Mouse (Mus musculus) monocyte, adult 59 days (primary cell): ENCODE measurements around the gene Zfp451. TPM values are rescaled to one million over a fixed set of nuclear protein-coding genes. Genes with fewer than 3 reads are reported as not detected.

Source experiments
- total RNA-seq, 2 experiments: library from RNA; stranded (reverse); gene quantifications; one replicate each; pipeline ENCODE4 v1.2.4; 2023

The Zfp451 gene
- total RNA-seq: 10 to 100 TPM; 33.2 to 33.4 TPM

DNA sequence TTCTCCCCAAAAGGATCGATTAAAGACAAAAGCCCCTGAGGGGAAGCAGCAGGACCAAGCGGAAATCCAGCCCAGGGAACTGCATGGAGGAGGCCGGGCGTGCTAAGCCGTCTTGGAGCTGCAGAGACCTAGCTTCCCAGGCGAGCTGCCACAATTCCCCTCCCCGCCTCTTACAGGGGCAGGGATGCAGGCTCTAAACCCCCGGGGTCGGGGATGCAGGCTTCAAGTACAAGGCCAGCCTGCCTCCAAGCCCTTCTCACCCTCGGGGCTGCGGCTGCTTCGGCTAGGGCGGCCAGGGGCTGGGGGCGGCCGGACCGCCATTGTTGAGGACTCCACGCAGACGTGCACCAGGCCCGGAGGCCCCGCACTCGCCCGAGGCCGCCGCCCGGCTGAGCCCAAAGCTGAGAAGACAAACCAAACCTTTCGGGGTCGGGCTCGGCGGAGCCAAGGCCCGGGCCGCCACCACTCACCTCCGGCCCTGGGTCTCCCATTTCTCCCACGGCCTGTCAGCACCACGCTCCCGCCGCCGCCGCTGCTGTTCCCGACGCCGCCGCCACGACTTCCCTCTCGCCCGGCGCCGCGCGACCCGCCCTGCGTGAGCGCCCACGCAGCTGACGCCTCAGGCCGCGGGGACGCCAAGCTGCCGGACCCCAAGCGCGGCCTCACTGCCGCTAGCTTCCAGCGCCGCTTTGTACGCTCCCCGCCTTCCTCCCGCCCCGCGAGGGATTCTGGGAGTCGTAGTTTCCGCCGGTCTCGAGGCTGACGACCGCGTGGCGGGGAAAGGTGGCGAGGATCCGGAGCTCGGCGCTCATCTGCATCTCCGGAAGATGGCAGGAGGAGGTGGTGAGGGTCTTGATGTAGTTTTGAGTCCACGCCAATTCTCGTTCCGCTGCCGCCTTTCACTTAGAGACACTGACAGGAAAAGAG is at the start of gene Zfp451:
TSS of gene Zfp451 (minus strand) at position 728 of the 927 bp plus-strand sequence.

DNA sequence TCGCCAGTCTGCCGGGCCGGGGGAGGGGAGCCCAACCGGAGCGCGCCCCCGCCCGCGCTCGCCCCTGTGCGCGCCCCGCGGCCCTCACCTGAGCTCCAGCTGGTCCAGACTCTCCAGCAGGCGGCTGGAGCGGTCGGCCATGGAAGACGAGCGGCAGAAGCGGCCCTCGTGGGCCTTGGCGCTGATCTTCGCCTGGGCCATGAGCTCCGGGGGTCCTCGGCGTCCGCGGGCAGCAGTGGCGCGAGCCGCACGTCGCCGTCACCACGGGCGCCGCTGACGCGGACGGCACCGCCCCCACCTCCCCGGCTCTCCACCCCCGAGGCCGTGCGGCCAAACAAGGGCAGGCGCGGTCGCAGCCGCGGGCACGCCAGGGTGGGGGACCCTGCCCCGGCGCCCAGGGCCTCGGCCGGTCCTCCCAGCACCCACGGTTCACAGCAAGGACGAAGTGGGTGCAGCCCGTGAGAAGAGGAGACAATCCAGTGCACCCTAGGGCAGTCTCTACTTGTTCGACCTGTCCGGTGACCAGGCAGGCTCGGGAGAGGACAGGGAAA is 56.8 kb downstream of the Zfp451 start, which contains the start of gene Bag2:
TSS of gene Bag2 (minus strand) at position 305 of the 551 bp plus-strand sequence.

DNA sequence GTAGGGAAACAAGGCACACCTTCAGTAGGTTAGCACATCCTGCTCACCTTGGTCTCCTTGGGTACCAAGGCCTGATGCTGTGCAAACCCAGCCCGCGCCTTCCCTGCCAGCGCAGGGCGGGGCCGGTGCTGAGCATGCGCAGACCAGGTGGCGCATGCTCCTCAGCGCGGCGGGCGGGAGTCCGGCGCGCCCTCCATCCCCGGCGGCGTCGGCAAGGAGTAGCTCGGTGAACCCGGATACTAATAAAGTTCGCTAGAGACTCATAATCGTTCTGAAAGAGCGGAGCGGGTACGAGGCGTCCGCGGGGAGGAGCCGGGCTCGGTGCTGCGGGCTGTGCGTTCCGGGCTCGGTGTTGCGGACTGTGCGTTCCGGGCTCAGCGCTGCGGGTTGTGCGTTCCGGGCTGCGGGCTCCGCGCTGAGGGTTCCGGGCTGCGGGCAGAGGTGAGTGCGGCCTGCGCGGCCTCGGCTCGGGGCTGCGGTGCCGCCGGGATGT is 94.6 kb downstream of the Zfp451 start, which contains the start of gene Rab23:
TSS of gene Rab23 (plus strand) at position 155 of the 493 bp plus-strand sequence.

Other genes starting within 250 kb of the Zfp451 start
- 1 to 10 TPM; 6.6 to 9.9 TPM for gene Prim2, start 144.8 kb downstream of the Zfp451 start, total RNA-seq
- gene Rab23, start 94.7 kb downstream of the Zfp451 start, total RNA-seq: 1 to 10 TPM; 2.6 to 2.9 TPM
- 1 to 10 TPM in 1 of 2 experiments, under 1 TPM in 1; 0.46 to 1.0 TPM for gene Bag2, start 56.8 kb downstream of the Zfp451 start, total RNA-seq
- gene Bend6, start 93.2 kb upstream of the Zfp451 start, total RNA-seq: 1 to 10 TPM; 1.8 to 2.9 TPM
- gene Dst, start 93.6 kb upstream of the Zfp451 start, total RNA-seq: 10 to 100 TPM; 34.3 to 41.6 TPM